Mouse (Mus musculus): Measurements from ENCODE around the gene Zfp82.

Gene Zfp82

GRCm38 (mm10) chr7:30064622-30065021 is 8.1 kb downstream of the Zfp82 start:
- TF ChIP-seq GATA4 (IDR thresholded peaks at IDR 0.05; ENCODE audit: insufficient replicate concordance, low read length) = no peak

DNA sequence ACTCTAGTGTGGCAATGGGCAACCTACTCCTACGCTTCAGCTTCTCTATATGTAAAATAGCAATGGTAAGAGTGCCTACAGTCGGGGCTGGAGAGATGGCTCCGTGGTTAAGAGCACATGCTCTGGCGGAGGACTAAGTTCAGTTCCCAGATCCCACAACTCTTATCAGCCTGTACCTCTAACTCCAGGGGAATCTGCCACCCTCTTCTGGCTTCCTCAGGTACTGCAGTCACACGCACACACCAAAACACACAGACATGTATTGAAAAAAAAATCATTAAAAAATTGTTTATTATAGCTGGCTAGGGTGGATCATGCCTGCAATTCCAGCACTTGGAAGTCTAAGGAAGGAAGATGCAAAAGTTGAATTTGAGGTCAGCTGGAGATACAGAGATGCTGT is 10.2 kb downstream of the Zfp82 start:
- TF ChIP-seq GATA4 (IDR thresholded peaks at IDR 0.05; ENCODE audit: insufficient replicate concordance, low read length) = no peak

DNA sequence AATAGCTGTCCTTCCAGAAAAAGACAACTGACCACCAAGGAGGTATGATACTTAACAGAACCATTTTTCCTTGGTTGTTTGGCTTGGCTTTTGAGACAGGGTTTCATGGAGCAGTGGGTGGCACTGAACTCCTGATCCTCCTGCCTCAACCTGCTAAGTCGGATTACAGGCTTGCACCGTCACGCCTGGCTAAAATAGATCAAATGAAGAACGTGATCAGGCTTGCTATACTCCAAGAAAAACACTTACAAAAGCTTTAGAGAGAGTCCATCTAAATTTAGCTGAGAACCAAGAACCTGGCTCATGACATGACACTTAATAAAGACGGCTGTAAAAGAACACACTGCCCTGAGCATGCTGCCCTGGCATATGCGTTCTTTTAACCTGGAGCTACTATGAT is 12.4 kb downstream of the Zfp82 start:
- TF ChIP-seq GATA4 (IDR thresholded peaks at IDR 0.05; ENCODE audit: insufficient replicate concordance, low read length) = no peak

- TF ChIP-seq GATA4 (IDR thresholded peaks at IDR 0.05; ENCODE audit: insufficient replicate concordance, low read length) = no peak
Measured at GRCm38 (mm10) chr7:30053591-30053990, 19.1 kb downstream of the Zfp82 start.

GRCm38 (mm10) chr7:30050882-30051548 is 21.7 kb downstream of the Zfp82 start, which contains the start of gene Zfp14:
Gene Zfp14 (minus strand): TSS chr7:30051380.
- no peak for TF ChIP-seq GATA4 (IDR thresholded peaks at IDR 0.05; ENCODE audit: insufficient replicate concordance, low read length)

- no peak for TF ChIP-seq GATA4 (IDR thresholded peaks at IDR 0.05; ENCODE audit: insufficient replicate concordance, low read length)
Measured at GRCm38 (mm10) chr7:30048126-30048525, 24.6 kb downstream of the Zfp82 start.

- no peak for TF ChIP-seq GATA4 (IDR thresholded peaks at IDR 0.05; ENCODE audit: insufficient replicate concordance, low read length)
Measured at GRCm38 (mm10) chr7:30044354-30044753, 28.3 kb downstream of the Zfp82 start.

- TF ChIP-seq GATA4 (IDR thresholded peaks at IDR 0.05; ENCODE audit: insufficient replicate concordance, low read length) = no peak
Measured at GRCm38 (mm10) chr7:30034331-30034730, 38.4 kb downstream of the Zfp82 start.

DNA sequence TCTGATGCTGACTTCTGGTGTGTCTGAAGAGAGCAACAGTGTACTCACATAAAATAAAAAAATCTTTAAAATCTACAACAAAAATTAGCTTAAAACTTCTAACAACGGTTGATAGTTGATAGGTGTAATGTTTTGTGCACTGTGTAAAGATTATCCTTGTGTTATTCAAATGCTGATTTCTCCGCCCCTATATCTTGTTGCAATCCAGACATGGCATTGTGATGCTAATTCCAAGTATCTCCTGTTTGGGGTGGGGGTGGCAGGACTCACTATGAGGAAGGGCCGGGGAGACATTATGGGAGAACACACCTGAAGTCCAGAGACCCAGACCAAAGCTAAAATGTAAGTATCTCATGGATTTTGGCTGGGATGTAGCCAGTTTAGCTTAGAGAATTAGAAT is 41.3 kb downstream of the Zfp82 start:
- TF ChIP-seq GATA4 (IDR thresholded peaks at IDR 0.05; ENCODE audit: insufficient replicate concordance, low read length) = no peak

- TF ChIP-seq GATA4 (IDR thresholded peaks at IDR 0.05; ENCODE audit: insufficient replicate concordance, low read length) = no peak
Measured at GRCm38 (mm10) chr7:30030677-30031076, 42.0 kb downstream of the Zfp82 start.

GRCm38 (mm10) chr7:30028572-30028971 is 44.1 kb downstream of the Zfp82 start:
- no peak for TF ChIP-seq GATA4 (IDR thresholded peaks at IDR 0.05; ENCODE audit: insufficient replicate concordance, low read length)

DNA sequence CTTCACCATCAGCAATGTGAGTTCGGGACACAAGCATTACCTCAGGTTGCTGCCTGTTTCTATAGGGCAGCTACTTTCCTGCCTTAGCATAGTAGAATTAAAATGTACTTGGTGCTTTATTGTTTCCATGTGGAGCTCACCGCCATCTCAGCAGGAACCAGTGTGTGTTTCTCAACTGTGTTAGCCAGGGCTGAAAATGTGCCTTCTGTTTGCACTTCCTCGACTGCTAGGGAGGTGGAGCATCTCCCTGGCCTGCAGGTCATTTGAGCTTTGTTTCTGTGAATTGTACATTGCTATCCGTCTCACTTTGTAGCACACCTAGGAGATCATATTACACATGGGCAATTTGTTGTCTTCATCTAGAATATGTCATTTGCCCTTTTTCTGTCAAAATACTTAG is 45.4 kb downstream of the Zfp82 start:
- TF ChIP-seq GATA4 (IDR thresholded peaks at IDR 0.05; ENCODE audit: insufficient replicate concordance, low read length) = no peak

DNA sequence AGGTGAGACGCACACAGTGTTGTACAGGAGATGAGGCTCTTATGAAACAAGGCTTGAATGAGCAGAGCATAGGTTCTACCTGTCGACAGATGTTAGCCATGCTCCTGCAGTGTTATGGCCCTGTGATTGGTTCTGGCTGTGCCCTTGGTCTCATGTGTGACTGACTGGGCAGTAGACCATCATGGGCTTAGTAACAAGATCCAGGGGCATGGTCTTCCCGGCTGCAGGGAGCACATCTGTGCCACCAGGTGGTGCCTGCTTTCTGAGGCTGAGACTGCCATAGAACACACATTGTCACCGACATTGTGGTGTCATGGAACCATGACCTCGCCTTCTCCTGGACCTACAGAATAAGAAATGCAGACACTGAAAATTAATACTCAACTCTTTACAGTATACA is 47.3 kb downstream of the Zfp82 start:
- no peak for TF ChIP-seq GATA4 (IDR thresholded peaks at IDR 0.05; ENCODE audit: insufficient replicate concordance, low read length)

DNA sequence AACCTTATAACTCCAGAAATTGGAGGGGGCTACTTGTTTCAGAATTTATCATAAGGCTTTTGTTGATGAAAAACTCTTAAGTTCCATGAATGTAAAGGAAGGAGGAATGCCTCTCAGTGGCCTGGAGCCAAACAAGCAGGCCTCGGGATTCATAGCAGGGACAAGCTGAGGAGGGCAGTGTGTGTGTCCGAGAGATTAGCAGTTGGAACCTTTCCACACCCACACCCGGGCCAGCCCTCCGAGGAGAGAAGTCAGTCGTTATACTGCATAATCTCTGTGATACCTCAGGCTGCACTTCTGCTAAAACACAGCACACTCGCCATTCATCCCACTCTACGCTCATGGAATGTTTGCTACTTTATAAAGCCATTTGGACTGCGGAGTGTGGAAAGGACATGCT is 48.9 kb downstream of the Zfp82 start:
- TF ChIP-seq GATA4 (IDR thresholded peaks at IDR 0.05; ENCODE audit: insufficient replicate concordance, low read length) = no peak

DNA sequence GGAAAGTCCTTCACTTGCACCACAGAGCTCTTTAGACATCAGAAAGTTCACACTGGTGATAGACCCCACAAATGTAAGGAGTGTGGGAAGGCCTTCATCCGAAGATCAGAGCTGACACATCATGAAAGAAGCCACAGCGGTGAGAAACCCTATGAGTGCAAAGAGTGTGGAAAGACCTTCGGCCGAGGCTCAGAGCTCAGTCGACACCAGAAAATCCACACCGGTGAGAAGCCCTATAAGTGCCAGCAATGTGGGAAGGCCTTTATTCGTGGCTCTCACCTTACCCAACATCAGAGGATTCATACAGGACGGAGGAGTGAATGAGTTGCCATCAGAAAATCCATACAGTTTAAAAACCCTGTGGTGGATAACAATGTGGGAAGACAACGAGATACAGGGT is 49.4 kb downstream of the Zfp82 start:
- TF ChIP-seq GATA4 (IDR thresholded peaks at IDR 0.05; ENCODE audit: insufficient replicate concordance, low read length) = no peak

- no peak for TF ChIP-seq GATA4 (IDR thresholded peaks at IDR 0.05; ENCODE audit: insufficient replicate concordance, low read length)
Measured at GRCm38 (mm10) chr7:30019543-30019942, 53.2 kb downstream of the Zfp82 start.

- TF ChIP-seq GATA4 (IDR thresholded peaks at IDR 0.05; ENCODE audit: insufficient replicate concordance, low read length) = no peak
Measured at GRCm38 (mm10) chr7:30017226-30017625, 55.5 kb downstream of the Zfp82 start.

All from liver, adult (tissue).